Mouse (Mus musculus) spleen, postnatal 36 days (tissue): Measurements from ENCODE around the gene Ncapg.
"Not testable (repeated sequence)": the region's sequence is repeated elsewhere in the genome, so short reads cannot be mapped to it uniquely, and the experiment has no call there.

Source experiments
- DNase-seq, 2 experiments: peaks; one replicate each; pipeline ENCODE4 v3.0.0; 2022; ENCODE audit warnings: low spot score in 2 of 2, mixed read lengths in 1 of 2

Gene Ncapg

GRCm38 (mm10) chr5:45669598-45670279, at the start of gene Ncapg:
Gene Ncapg, plus strand, starts transcription at chr5:45669919.
- DNase-seq, result peak; percentile 98 to 99

- no peak for DNase-seq
Measured at GRCm38 (mm10) chr5:45621511-45621910, 48.2 kb upstream of the Ncapg start.

GRCm38 (mm10) chr5:45627771-45628170, 41.9 kb upstream of the Ncapg start:
- DNase-seq, result no peak

GRCm38 (mm10) chr5:45629470-45629869, 40.2 kb upstream of the Ncapg start:
- DNase-seq, result no peak

- no peak for DNase-seq
Measured at GRCm38 (mm10) chr5:45638378-45638777, 31.3 kb upstream of the Ncapg start.

GRCm38 (mm10) chr5:45638806-45639714, 30.7 kb upstream of the Ncapg start, which contains the start of gene Fam184b:
Gene Fam184b, minus strand, starts transcription at chr5:45639614.
- no peak for DNase-seq

- DNase-seq, result no peak
Measured at GRCm38 (mm10) chr5:45639715-45640092, 30.0 kb upstream of the Ncapg start.

- DNase-seq, result no peak
Measured at GRCm38 (mm10) chr5:45651026-45651703, 18.6 kb upstream of the Ncapg start.

- DNase-seq, result not testable (repeated sequence)
Measured at GRCm38 (mm10) chr5:45658406-45658805, 11.3 kb upstream of the Ncapg start.

- peak in 1 of 2 experiments; percentile 16 for DNase-seq
Measured at GRCm38 (mm10) chr5:45668324-45668723, 1.4 kb upstream of the Ncapg start.

GRCm38 (mm10) chr5:45668831-45669230, 888 bp upstream of the Ncapg start:
- DNase-seq, result no peak

- no peak for DNase-seq
Measured at GRCm38 (mm10) chr5:45669234-45669597, 503 bp upstream of the Ncapg start.

GRCm38 (mm10) chr5:45670280-45670670, 556 bp downstream of the Ncapg start:
- DNase-seq, result no peak

- DNase-seq, result no peak
Measured at GRCm38 (mm10) chr5:45670894-45671494, 1.3 kb downstream of the Ncapg start.

- no peak for DNase-seq
Measured at GRCm38 (mm10) chr5:45675032-45675431, 5.3 kb downstream of the Ncapg start.

- no peak for DNase-seq
Measured at GRCm38 (mm10) chr5:45677639-45678038, 7.9 kb downstream of the Ncapg start.

GRCm38 (mm10) chr5:45679955-45680354, 10.2 kb downstream of the Ncapg start:
- no peak for DNase-seq

- DNase-seq, result no peak
Measured at GRCm38 (mm10) chr5:45683388-45683787, 13.7 kb downstream of the Ncapg start.

GRCm38 (mm10) chr5:45685243-45685642, 15.5 kb downstream of the Ncapg start:
- no peak for DNase-seq

- no peak for DNase-seq
Measured at GRCm38 (mm10) chr5:45686223-45686622, 16.5 kb downstream of the Ncapg start.

- no peak for DNase-seq
Measured at GRCm38 (mm10) chr5:45689152-45689551, 19.4 kb downstream of the Ncapg start.

GRCm38 (mm10) chr5:45690802-45691201, 21.1 kb downstream of the Ncapg start:
- no peak for DNase-seq
